Mouse (Mus musculus) lung, postnatal 10 days (tissue): ENCODE data around the gene Mrps27.
A peak's percentile ranks its signal among the peaks of the same experiment; 100 is the strongest.
"Not testable (repeated sequence)": the region's sequence is repeated elsewhere in the genome, so short reads cannot be mapped to it uniquely, and the experiment has no call there.

Source experiments
- DNase-seq: peaks from one replicate; pipeline ENCODE4 v3.0.0; 2021

Mrps27 gene

DNA sequence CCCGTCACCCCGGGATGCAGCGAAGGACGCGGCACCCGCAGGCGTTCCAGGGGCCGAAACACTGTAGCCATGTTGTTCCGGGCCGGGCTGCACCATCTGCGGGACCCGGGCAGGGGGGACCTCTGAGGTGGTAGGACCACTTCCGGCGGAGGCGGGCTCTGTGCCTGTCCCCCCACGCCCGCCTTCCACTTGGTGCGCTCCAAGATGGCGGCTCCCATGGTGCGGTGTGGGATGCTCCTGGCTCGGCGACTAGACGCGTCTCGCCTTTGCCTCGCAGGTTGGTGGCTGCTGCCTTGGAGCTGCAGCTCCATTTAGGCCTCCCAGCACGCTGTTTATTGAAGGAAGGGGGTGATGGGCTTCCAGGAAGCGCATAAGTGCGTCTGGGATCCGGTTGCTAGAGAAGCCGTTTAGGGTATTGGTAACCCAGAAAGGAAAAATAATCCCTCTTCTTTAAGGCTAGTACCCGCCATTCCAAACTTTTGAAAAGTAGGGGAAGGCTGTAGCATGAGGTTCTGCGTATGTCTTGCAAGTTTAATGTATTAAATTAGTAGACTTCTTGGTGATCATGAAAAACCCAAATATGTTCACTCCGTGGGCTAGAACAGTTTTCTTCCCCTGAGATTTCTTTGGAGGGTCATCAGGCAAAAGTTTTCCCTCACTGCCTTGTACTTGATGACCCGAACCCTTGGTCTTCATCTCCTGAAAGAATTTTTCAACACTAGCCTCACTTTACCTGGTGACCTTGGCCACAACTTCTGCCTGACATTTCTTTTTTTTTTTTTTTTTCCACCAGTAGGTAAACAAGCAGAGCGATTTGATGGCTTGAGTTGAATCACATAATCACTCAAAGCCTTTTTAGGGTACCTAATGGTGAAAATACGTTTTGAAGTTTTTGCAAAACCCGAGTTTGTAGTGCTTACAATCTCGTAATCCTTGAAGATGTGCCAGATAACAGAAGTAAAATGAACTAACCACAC, at the start of gene Mrps27, which contains the start of gene Ptcd2:
Gene Mrps27, plus strand, starts transcription at position 188 of the 977 bp plus-strand sequence.
Gene Ptcd2, minus strand, starts transcription at position 107 of the 977 bp plus-strand sequence.
- DNase-seq, result peak; percentile 98

- DNase-seq, result peak; percentile 22
Observed at GRCm38 (mm10) chr13:99299921-99300320, 44.7 kb upstream of the Mrps27 start.

- peak; percentile 14 for DNase-seq
Observed at GRCm38 (mm10) chr13:99303846-99304245, 40.7 kb upstream of the Mrps27 start.

DNA sequence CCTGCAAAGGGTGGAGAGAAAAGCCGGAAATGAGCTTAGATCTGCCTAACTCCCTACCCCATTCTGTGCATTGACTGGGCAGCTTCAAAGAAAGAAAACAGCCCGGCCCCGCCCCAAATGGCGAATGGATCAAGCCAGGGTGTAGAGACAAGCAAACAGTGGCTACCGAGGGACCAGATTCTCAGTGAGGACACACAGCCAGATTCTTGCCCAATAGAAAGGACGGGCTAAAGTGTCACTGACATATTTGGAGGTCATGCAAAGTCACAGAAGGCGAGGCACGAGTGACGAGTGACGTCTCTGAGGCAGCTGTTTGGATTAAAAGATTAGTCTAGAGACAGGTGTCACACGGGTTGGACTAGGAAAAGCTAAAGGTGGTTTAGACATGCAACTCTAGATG, 40.2 kb upstream of the Mrps27 start:
- peak; percentile 45 for DNase-seq

GRCm38 (mm10) chr13:99305186-99305585, 39.4 kb upstream of the Mrps27 start:
- peak; percentile 58 for DNase-seq

GRCm38 (mm10) chr13:99306164-99306563, 38.4 kb upstream of the Mrps27 start:
- DNase-seq, result no peak

GRCm38 (mm10) chr13:99307930-99308359, 36.6 kb upstream of the Mrps27 start:
- DNase-seq, result peak; percentile 33

- DNase-seq, result no peak
Observed at GRCm38 (mm10) chr13:99308393-99308792, 36.2 kb upstream of the Mrps27 start.

GRCm38 (mm10) chr13:99314098-99314497, 30.5 kb upstream of the Mrps27 start:
- DNase-seq, result no peak

DNA sequence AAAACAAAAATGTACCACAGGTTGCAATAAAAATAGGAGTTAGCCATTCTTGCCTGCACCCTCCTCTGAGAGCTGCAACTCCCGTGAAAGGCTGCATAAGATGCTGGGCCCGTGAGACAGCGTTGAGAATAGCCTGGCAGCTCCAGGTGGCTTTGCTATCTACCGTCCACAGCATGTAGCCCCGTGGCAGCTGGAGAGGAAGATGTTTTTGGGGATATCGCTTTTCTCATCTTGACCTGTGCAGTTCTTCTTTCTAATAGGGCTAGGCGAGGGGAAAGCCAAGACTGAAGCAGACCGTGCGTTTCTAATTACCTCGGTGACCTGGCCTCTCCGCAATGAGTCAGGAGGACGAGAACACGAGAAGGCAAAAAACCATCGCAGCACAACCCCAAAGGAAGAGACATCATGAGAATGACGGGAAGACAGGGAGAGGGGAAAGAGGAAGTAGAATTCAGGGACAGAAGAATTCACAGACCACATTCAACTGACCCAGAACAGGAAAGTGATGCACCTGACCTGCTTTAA, 29.9 kb upstream of the Mrps27 start:
- no peak for DNase-seq

GRCm38 (mm10) chr13:99316366-99316765, 28.2 kb upstream of the Mrps27 start:
- no peak for DNase-seq

- peak; percentile 68 for DNase-seq
Observed at GRCm38 (mm10) chr13:99317058-99317457, 27.5 kb upstream of the Mrps27 start.

DNA sequence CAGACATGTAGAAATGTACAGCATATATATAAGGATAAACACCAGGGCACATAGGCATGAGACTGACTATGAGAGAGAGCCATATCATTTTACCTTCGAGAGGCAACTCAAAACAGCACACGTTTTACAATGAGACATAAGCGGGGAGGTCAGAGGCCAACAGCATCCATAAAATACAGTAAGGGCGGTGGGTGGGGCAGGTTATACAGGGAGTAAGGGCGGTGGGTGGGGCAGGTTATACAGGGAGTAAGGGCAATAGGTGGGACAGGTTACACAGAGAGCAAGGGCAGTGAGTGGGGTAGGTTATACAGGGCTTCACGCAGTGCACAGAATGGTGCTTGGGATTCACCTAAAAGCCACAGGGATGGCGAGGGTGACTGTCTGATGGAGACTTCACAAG, 24.1 kb upstream of the Mrps27 start:
- no peak for DNase-seq

- DNase-seq, result not testable (repeated sequence)
Observed at GRCm38 (mm10) chr13:99322915-99323314, 21.7 kb upstream of the Mrps27 start.

DNA sequence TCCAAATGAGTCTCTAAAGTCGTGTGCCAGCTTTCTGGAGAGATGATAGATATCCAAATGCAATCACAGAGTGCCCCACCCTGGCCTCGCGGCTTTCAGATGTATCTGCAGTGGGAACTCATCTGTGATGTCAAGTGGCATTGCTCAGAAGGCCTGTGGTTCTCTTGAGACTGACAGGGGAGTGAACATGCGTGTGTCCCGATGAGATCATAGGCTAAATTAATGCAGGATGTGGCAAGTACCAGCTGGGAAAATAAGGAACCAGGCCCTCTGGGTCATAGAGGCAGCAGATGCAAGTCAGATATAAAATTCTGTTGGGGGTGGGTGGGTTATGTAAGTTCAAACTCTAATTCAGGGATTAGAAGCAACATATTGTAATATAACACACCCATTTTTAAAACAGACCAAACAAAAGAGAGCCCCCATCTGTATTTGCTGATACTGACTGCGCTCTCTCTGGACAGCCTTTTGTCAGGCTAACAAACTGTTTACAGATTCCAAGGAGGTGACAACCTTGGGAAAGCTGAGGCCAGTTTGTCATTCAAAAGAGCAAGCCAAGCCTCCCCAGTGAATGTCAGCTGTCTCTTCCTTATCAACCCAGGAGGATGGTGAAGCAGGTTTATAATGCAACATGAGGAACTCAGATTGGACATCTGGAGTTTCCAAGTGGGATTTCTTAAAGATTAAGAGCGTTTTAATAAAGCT, 20.8 kb upstream of the Mrps27 start:
- DNase-seq, result peak; percentile 55

GRCm38 (mm10) chr13:99324337-99324685, 20.3 kb upstream of the Mrps27 start:
- not testable (repeated sequence) for DNase-seq

- no peak for DNase-seq
Observed at GRCm38 (mm10) chr13:99331255-99331654, 13.3 kb upstream of the Mrps27 start.

- DNase-seq, result no peak
Observed at GRCm38 (mm10) chr13:99337510-99337909, 7.1 kb upstream of the Mrps27 start.

DNA sequence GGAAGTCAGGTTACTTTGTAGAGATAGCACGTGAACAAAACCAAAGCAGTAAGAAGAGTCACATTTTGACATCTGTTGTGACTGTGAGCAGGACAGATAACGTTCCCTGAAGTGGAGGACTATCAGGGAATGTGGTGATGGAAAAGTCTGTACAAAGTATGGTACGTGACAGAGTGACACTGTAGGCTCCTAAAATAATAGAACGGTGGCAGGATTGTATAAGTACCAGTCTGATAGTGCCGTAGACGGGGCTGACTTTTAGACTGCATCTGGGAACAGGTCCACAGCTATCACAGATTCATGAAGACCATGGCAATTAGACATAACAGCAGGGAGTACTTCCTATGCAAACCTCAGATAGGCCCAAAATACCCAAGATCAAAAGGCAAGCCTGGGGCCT, 3.1 kb upstream of the Mrps27 start:
- no peak for DNase-seq

DNA sequence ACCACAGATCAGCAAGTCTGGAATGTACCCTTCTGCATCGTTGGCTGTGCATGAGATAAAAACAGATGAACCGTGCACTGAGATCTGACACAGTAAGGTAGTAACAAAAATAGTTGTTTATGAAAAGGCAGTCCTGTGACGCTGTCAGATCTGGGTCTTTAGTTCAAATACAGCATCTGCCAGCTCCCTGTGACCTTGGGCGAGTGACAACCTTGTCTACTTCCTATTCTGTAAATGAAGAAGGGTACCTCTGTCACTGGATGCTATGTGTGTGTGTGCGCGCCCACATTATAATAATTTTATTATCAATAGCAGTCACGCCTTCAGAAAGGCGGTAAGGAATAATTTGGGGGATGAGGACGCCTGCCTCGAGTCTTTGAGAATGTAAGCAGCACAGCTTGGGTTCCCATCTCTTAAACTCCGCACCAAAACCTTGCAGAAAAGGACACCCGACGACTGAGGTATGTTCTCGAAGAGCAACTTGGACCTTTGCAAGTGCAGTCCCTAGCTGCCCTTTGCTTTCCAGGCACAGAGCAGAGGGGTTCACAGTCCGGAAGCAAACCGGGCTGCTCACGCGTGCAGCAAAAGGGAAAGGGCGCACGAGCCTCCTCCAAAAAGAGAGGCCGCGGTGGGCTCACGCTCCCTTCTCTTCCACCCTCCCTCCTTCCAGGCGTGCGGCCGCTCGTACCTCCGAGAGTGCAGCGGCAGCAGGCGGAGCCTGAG, 549 bp upstream of the Mrps27 start:
- no peak for DNase-seq

GRCm38 (mm10) chr13:99350009-99350408, 5.4 kb downstream of the Mrps27 start:
- DNase-seq, result no peak

DNA sequence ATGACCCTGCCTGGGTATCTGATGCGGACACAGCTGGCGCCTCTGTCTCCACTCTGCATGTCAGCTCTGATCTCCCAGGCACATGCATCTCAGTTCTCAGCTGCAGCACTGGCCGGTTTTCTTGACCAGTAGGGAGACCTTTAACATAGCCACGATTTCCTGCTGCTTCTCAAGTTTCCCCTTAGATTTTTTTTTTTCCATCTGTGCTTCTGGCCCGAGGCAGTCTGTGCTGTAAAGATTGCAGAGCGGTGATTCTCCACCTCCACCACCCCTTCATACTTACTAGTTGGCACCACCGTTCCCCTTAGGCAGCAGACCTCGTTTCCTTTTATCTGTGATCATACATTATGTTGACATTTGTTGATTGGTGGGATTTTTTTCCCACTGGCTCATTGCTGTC, 6.6 kb downstream of the Mrps27 start:
- DNase-seq, result no peak

DNA sequence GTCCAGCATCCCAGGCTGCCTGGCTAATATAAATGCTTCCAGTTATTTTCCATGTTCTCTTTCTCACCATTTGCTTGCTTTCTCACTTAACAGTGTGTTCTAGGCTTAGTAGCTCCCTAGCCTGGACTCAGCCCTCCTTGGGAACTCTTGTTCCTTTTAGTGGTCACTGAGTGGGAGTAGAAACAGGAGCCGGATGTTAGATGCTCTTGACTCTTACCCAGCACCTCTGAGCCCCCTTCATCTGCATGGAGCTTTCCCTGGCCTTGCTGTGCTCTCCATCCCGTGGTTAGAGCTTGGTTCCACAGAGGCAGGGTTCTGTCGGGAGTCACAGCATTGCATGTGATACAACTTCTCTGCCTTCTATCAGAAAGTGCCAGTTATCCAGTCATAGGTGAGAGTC, 7.0 kb downstream of the Mrps27 start:
- no peak for DNase-seq
